Mouse (Mus musculus) MEL (cell line): ENCODE data around the gene Sox5. TPM values are rescaled to one million over a fixed set of nuclear protein-coding genes. Genes with fewer than 3 reads are reported as not detected.

Source experiments
- DNase-seq: peaks from one replicate; pipeline ENCODE4 v3.0.0; 2011; ENCODE audit warnings: low read depth, low spot score
- H3K27ac ChIP-seq: 2 replicates; pipeline ENCODE4 v1.5.1; 2012; ENCODE audit warnings: low read depth, mild to moderate bottlenecking, control low read depth, low read length, moderate library complexity; ENCODE audit not compliant: control insufficient read depth
- H3K27me3 ChIP-seq, 2 experiments: fragments of 150-350 bp in 1 of 2; sonication (generic) in 1 of 2; 2 replicates each; pipeline ENCODE4 v1.6.1; 2012; ENCODE audit warnings: low read length in 2 of 2, mild to moderate bottlenecking in 2 of 2, improper control_type of control experiment in 1 of 2, moderate library complexity in 1 of 2; ENCODE audit not compliant: insufficient read depth in 2 of 2, control insufficient read depth in 1 of 2
- H3K36me3 ChIP-seq, 2 experiments: 2 replicates each; pipeline ENCODE4 v1.6.1; 2012 to 2014; ENCODE audit warnings: low read length in 2 of 2, improper control_type of control experiment in 1 of 2, inconsistent platforms in 1 of 2, mild to moderate bottlenecking in 1 of 2; ENCODE audit not compliant: insufficient read depth in 2 of 2, control insufficient read depth in 1 of 2
- H3K4me1 ChIP-seq, 2 experiments: fragments of 150-350 bp in 1 of 2; sonication (generic) in 1 of 2; 2 replicates each; pipeline ENCODE4 v1.6.1; 2012; ENCODE audit warnings: low read length in 2 of 2, improper control_type of control experiment in 1 of 2, mild to moderate bottlenecking in 1 of 2; ENCODE audit not compliant: insufficient read depth in 2 of 2, control insufficient read depth in 1 of 2
- H3K4me3 ChIP-seq, 2 experiments: fragments of 150-350 bp in 1 of 2; sonication (generic) in 1 of 2; 2 replicates each; pipeline ENCODE4 v1.5.1; 2012; ENCODE audit warnings: low read depth in 2 of 2, low read length in 2 of 2, mild to moderate bottlenecking in 2 of 2, moderate library complexity in 2 of 2, control low read depth in 1 of 2, improper control_type of control experiment in 1 of 2; ENCODE audit not compliant: control insufficient read depth in 1 of 2, insufficient read depth in 1 of 2
- H3K79me2 ChIP-seq: 2 replicates; pipeline ENCODE4 v1.6.1; 2012; ENCODE audit warnings: mild to moderate bottlenecking, low read length, moderate library complexity; ENCODE audit not compliant: control insufficient read depth, poor library complexity, insufficient read depth
- H3K9ac ChIP-seq: 2 replicates; pipeline ENCODE4 v1.6.1; 2012; ENCODE audit warnings: low read depth, mild to moderate bottlenecking, control low read depth, low read length, moderate library complexity; ENCODE audit not compliant: control insufficient read depth, poor library complexity, severe bottlenecking
- H3K9me3 ChIP-seq: fragments of 150-350 bp; sonication (generic); replicated peaks from 2 replicates; pipeline ENCODE4 v1.6.1; 2012; ENCODE audit warnings: mild to moderate bottlenecking, low read length, improper control_type of control experiment, moderate library complexity; ENCODE audit not compliant: insufficient read depth
- BHLHE40 ChIP-seq: IDR thresholded peaks from 2 replicates; pipeline ENCODE4 v1.6.1; 2012; ENCODE audit warnings: low read depth, mild to moderate bottlenecking, inconsistent platforms, low read length, improper control_type of control experiment, borderline replicate concordance
- CHD1 ChIP-seq: IDR thresholded peaks from 2 replicates; pipeline ENCODE4 v1.6.1; 2012; ENCODE audit warnings: low read depth, mild to moderate bottlenecking, inconsistent platforms, low read length, improper control_type of control experiment
- CHD2 ChIP-seq: IDR thresholded peaks from 2 replicates; pipeline ENCODE4 v1.6.1; 2011; ENCODE audit warnings: low read length, improper control_type of control experiment
- CTCF ChIP-seq, 3 experiments: IDR thresholded peaks in 2 of 3; conservative IDR thresholded peaks in 1 of 3; 2 replicates each; pipeline ENCODE4 v1.5.1; 2011 to 2012; ENCODE audit warnings: low read length in 3 of 3, low read depth in 2 of 3, mild to moderate bottlenecking in 2 of 3, improper control_type of control experiment in 1 of 3, inconsistent platforms in 1 of 3, mixed read lengths in 1 of 3, moderate library complexity in 1 of 3; ENCODE audit not compliant: control insufficient read depth in 1 of 3, insufficient read depth in 1 of 3, poor library complexity in 1 of 3, severe bottlenecking in 1 of 3
- E2F4 ChIP-seq: IDR thresholded peaks from 2 replicates; pipeline ENCODE4 v1.6.1; 2011; ENCODE audit warnings: low read depth, low read length, improper control_type of control experiment, borderline replicate concordance
- ELF1 ChIP-seq: IDR thresholded peaks from 2 replicates; pipeline ENCODE4 v1.6.1; 2014; ENCODE audit warnings: low read depth, mild to moderate bottlenecking, inconsistent platforms, low read length, improper control_type of control experiment, moderate library complexity
- EP300 ChIP-seq, 2 experiments: IDR thresholded peaks; 2 replicates each; pipeline ENCODE4 v1.6.1; 2011; ENCODE audit warnings: improper control_type of control experiment in 2 of 2, low read length in 2 of 2, low read depth in 1 of 2, mild to moderate bottlenecking in 1 of 2
- GABPA ChIP-seq: IDR thresholded peaks from 2 replicates; pipeline ENCODE4 v1.6.1; 2012; ENCODE audit warnings: low read depth, mild to moderate bottlenecking, inconsistent platforms, low read length, improper control_type of control experiment, moderate library complexity
- JUND ChIP-seq: IDR thresholded peaks from 2 replicates; pipeline ENCODE4 v1.6.1; 2011; ENCODE audit warnings: low read depth, mild to moderate bottlenecking, improper control_type of control experiment, low read length
- KAT2A ChIP-seq: conservative IDR thresholded peaks from 2 replicates; pipeline ENCODE4 v1.6.1; 2012; ENCODE audit warnings: low read depth, low read length, improper control_type of control experiment, inconsistent platforms
- MAZ ChIP-seq: IDR thresholded peaks from 2 replicates; pipeline ENCODE4 v1.6.1; 2012; ENCODE audit warnings: low read depth, mild to moderate bottlenecking, inconsistent platforms, low read length, improper control_type of control experiment
- MEF2A ChIP-seq: IDR thresholded peaks from 2 replicates; pipeline ENCODE4 v1.6.1; 2014; ENCODE audit warnings: low read depth, mild to moderate bottlenecking, inconsistent platforms, low read length, improper control_type of control experiment; ENCODE audit not compliant: poor library complexity, insufficient replicate concordance, severe bottlenecking; ENCODE audit errors: extremely low read depth
- MXI1 ChIP-seq: IDR thresholded peaks from 2 replicates; pipeline ENCODE4 v1.6.1; 2011; ENCODE audit warnings: mild to moderate bottlenecking, low read depth, low read length, improper control_type of control experiment
- NELFE ChIP-seq: IDR thresholded peaks from 2 replicates; pipeline ENCODE4 v1.6.1; 2011; ENCODE audit warnings: low read depth, low read length, improper control_type of control experiment
- NRF1 ChIP-seq: IDR thresholded peaks from 2 replicates; pipeline ENCODE4 v1.6.1; 2014; ENCODE audit warnings: low read depth, mild to moderate bottlenecking, inconsistent platforms, low read length, improper control_type of control experiment, moderate library complexity; ENCODE audit not compliant: poor library complexity, insufficient read depth, severe bottlenecking
- POLR2A ChIP-seq, 2 experiments: IDR thresholded peaks; 2 replicates each; pipeline ENCODE4 v1.6.1; 2011 to 2012; ENCODE audit warnings: low read length in 2 of 2, mild to moderate bottlenecking in 2 of 2, control low read depth in 1 of 2, improper control_type of control experiment in 1 of 2, low read depth in 1 of 2, moderate library complexity in 1 of 2; ENCODE audit not compliant: control insufficient read depth in 1 of 2, insufficient read depth in 1 of 2, poor library complexity in 1 of 2
- RAD21 ChIP-seq: IDR thresholded peaks from 2 replicates; pipeline ENCODE4 v1.6.1; 2011; ENCODE audit warnings: mild to moderate bottlenecking, low read depth, low read length, improper control_type of control experiment
- RCOR1 ChIP-seq: IDR thresholded peaks from 2 replicates; pipeline ENCODE4 v1.6.1; 2012; ENCODE audit warnings: low read depth, mild to moderate bottlenecking, inconsistent platforms, low read length, improper control_type of control experiment
- SIN3A ChIP-seq: IDR thresholded peaks from 2 replicates; pipeline ENCODE4 v1.6.1; 2012; ENCODE audit warnings: low read length, improper control_type of control experiment, inconsistent platforms
- TBP ChIP-seq: IDR thresholded peaks from 2 replicates; pipeline ENCODE4 v1.8.0; 2011; ENCODE audit warnings: low read depth, low read length, improper control_type of control experiment
- TCF12 ChIP-seq: IDR thresholded peaks from 2 replicates; pipeline ENCODE4 v1.6.1; 2014; ENCODE audit warnings: low read depth, mild to moderate bottlenecking, inconsistent platforms, low read length, improper control_type of control experiment, moderate library complexity
- UBTF ChIP-seq: IDR thresholded peaks from 2 replicates; pipeline ENCODE4 v1.6.1; 2012; ENCODE audit warnings: low read depth, mild to moderate bottlenecking, inconsistent platforms, low read length, improper control_type of control experiment, moderate library complexity, borderline replicate concordance; ENCODE audit not compliant: insufficient read depth
- USF2 ChIP-seq, 2 experiments: IDR thresholded peaks; 2 replicates each; pipeline ENCODE4 v1.6.1; 2011 to 2012; ENCODE audit warnings: improper control_type of control experiment in 2 of 2, low read length in 2 of 2, borderline replicate concordance in 1 of 2, inconsistent platforms in 1 of 2, low read depth in 1 of 2, mild to moderate bottlenecking in 1 of 2; ENCODE audit not compliant: insufficient read depth in 1 of 2
- ZC3H11A ChIP-seq: IDR thresholded peaks from 2 replicates; pipeline ENCODE4 v1.6.1; 2012; ENCODE audit warnings: low read depth, mild to moderate bottlenecking, inconsistent platforms, low read length, improper control_type of control experiment
- ZKSCAN1 ChIP-seq: IDR thresholded peaks from 2 replicates; pipeline ENCODE4 v1.6.1; 2012; ENCODE audit warnings: low read depth, mild to moderate bottlenecking, inconsistent platforms, low read length, improper control_type of control experiment, moderate library complexity
- ZMIZ1 ChIP-seq: IDR thresholded peaks from 2 replicates; pipeline ENCODE4 v1.6.1; 2012; ENCODE audit warnings: low read depth, mild to moderate bottlenecking, inconsistent platforms, low read length, improper control_type of control experiment, moderate library complexity
- polyA plus RNA-seq, 2 experiments: library from polyadenylated mRNA; stranded (reverse) in 1 of 2; unstranded in 1 of 2; fragments of >175 nt in 1 of 2; fragments of >200 nt in 1 of 2; gene quantifications; 2 replicates each; pipeline versions ENCODE4 v1.2.1 to v1.2.4; 2012; ENCODE audit warnings: low replicate concordance in 2 of 2, low read depth in 1 of 2; ENCODE audit not compliant: insufficient read length in 2 of 2, insufficient read depth in 1 of 2, missing spikeins in 1 of 2
- total RNA-seq: library from RNA; depleted of rRNA; stranded (reverse); fragments of 300-350 nt; gene quantifications from 2 replicates; pipeline ENCODE4 v1.2.3, GENCODE M21; 2012

Gene Sox5
- total and polyA plus RNA-seq, 3 experiments, result 0.19 to 3.0 TPM; not detected in 1

GRCm38 (mm10) chr6:144756444-144756843, 25.3 kb downstream of the Sox5 start:
- no peak overlapping the region for H3K27ac ChIP-seq
- no peaks in the 10 kb centered on the region for H3K36me3 ChIP-seq
- no peaks in the 10 kb centered on the region for H3K27me3 ChIP-seq
- no peak for TF ChIP-seq KAT2A
- TF ChIP-seq ELF1, result no peak
- no peak for TF ChIP-seq MAZ
- TF ChIP-seq ZKSCAN1, result no peak
- TF ChIP-seq POLR2A (IDR thresholded peaks at IDR 0.05; ENCODE audit: control insufficient read depth in 1 of 2, insufficient read depth in 1 of 2, low read depth in 1 of 2, low read length in 2 of 2, poor library complexity in 1 of 2), result no peak
- TF ChIP-seq USF2 (IDR thresholded peaks at IDR 0.05; ENCODE audit: borderline replicate concordance in 1 of 2, insufficient read depth in 1 of 2, low read depth in 1 of 2, low read length in 2 of 2), result no peak
- no peak for TF ChIP-seq MXI1
- no peak for TF ChIP-seq JUND
- TF ChIP-seq ZC3H11A, result no peak
- TF ChIP-seq TBP, result no peak
- TF ChIP-seq E2F4, result no peak
- no peak for TF ChIP-seq EP300 (IDR thresholded peaks at IDR 0.05; ENCODE audit: low read depth in 1 of 2, low read length in 2 of 2)
- no peak for TF ChIP-seq ZMIZ1
- TF ChIP-seq CTCF (IDR thresholded peaks at IDR 0.05 in 2 of 3, conservative IDR thresholded peaks at IDR 0.05 in 1 of 3; ENCODE audit: control insufficient read depth in 1 of 3, insufficient read depth in 1 of 3, low read depth in 2 of 3, low read length in 3 of 3, poor library complexity in 1 of 3, severe bottlenecking in 1 of 3), result no peak
- TF ChIP-seq UBTF, result no peak
- no peak for TF ChIP-seq TCF12
- TF ChIP-seq SIN3A, result no peak
- TF ChIP-seq, all 39 proteins: peak for 0
- H3K4me3 ChIP-seq, result no peak overlapping the region
- H3K79me2 ChIP-seq, result no peaks in the 10 kb centered on the region
- H3K9me3 ChIP-seq, result no peaks in the 10 kb centered on the region
- no peaks in the 10 kb centered on the region for H3K4me1 ChIP-seq
- no peak overlapping the region for H3K9ac ChIP-seq
- no peak for DNase-seq

- no peaks in the 10 kb centered on the region for H3K36me3 ChIP-seq
- no peak overlapping the region for H3K9ac ChIP-seq
- no peaks in the 10 kb centered on the region for H3K9me3 ChIP-seq
- TF ChIP-seq EP300 (IDR thresholded peaks at IDR 0.05; ENCODE audit: low read depth in 1 of 2, low read length in 2 of 2) (no peak), BHLHE40 (no peak), NRF1 (no peak), CHD2 (no peak), MEF2A (no peak), CHD1 (no peak), RCOR1 (no peak), GABPA (no peak), NELFE (no peak), RAD21 (no peak)
- no peaks in the 10 kb centered on the region for H3K27me3 ChIP-seq
- no peak for DNase-seq
- H3K27ac ChIP-seq, result no peak overlapping the region
- no peak overlapping the region for H3K4me3 ChIP-seq
- no peaks in the 10 kb centered on the region for H3K79me2 ChIP-seq
- H3K4me1 ChIP-seq, result no peaks in the 10 kb centered on the region
Measured at GRCm38 (mm10) chr6:144755304-144755703, 26.5 kb downstream of the Sox5 start.
